Mouse (Mus musculus): ENCODE measurements around the gene Ift20.
"Not testable (repeated sequence)": the region's sequence is repeated elsewhere in the genome, so short reads cannot be mapped to it uniquely, and the experiment has no call there.

Ift20 gene

DNA sequence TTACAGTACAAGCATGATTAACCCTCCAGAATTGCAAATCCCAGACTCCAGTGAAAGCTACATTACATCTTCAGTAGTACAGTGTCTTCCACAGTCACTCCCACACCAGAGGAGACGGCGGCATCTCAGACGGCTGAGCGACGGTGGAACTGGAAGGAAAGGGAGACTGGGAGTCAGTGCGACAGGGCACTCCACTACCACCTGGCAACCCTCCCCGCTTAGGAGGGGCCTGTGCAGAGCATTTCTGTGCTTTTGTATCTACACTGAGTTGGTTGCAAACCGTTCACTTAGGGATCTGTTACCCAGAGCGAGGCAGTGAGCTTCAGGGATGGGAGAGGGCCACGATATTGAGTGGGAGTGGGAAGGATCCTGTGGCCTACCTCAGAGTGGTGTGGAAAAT is 32.7 kb downstream of the Ift20 start:
- DNase-seq (ENCODE audit: low spot score), result no peak

DNA sequence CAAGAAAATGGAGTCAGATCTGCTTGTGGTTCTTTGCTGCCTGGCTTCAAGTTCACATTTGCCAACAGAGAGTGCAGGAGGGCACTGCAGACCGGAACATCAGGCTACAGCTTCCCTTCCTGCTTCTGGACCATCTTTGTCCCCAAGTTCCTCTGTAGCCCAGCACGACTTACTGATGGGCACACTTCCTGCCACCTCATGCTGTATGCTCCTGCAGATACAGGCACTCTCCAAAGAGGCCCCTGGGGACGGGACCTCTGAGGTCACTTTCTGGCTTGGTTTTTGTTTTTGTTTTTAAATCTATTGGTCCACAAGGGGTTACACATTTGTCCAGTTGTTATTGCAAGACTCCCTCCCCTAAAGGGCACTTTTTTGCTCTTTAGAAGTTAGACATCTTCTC is 33.6 kb downstream of the Ift20 start:
- DNase-seq (ENCODE audit: low spot score), result no peak

DNA sequence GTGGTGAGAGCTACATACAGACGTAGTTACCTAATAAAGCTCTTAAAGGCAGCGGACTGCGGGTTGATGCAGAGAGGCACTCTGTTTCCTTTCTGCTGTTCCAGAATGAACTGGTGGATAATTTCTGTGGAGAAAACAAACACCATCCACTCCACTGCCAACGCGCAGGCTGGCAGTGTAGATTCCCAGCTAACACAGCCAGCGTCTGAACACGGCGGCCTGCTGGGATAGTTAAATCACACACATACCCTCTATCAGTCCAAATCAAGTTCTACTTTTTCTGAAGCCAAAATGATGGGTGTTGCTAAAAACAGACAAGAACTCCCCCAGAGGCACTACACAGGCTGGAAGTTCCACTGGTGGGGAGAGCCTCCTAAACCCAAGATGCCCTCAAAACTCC is 35.3 kb downstream of the Ift20 start:
- no peak for DNase-seq (ENCODE audit: low spot score)

DNA sequence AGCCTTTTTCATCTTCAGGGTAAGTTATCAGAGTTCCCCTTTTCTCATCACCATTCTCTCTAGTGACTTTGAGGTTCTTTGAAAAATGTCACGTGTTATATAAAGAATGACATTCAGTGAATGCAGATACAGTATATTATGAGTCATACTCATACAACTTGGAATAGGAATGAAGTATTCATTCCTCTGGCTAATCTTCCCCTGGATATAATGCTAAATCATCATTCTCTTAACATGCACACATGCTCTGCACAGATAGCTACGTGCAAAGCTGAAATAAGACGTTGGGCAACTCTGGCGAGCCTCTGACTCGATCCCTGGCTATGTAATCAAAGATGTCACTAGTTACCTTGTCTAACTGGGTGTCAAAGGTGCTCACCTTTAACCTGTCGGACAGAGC is 35.7 kb downstream of the Ift20 start:
- no peak for DNase-seq (ENCODE audit: low spot score)

DNA sequence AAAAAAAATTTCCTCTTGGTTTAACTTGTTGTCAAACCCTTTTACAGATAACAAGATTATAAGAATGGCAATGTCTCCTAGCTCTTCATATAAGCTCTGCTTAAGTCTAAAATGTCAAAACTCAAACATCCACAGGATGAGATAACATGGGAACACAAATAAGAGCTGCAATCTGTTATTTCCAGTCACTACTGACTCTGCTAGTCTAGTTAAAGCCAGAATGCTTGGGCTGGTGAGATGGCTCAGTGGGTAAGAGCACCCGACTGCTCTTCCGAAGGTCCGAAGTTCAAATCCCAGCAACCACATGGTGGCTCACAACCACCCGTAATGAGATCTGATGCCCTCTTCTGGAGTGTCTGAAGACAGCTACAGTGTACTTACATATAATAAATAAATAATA is 37.9 kb downstream of the Ift20 start:
- not testable (repeated sequence) for DNase-seq (ENCODE audit: low spot score)

DNA sequence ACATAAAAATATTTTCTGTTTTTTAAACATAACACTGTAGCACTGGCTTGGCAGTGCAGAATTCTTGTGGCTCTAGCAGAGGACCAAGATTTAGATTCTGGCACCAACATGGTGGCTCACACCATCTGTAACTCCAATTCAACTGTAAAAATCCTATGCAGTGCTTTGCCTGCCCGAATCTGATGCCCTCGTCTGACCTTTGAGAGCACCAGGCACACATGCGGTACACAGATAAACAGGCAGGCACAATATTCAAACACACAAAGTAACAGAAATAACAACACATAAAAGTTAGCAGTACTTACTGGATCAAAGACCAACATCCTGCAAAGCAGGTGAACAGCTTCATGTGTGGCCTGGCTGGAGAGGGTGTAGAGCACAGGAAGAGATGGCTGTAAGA is 38.4 kb downstream of the Ift20 start:
- no peak for DNase-seq (ENCODE audit: low spot score)

DNA sequence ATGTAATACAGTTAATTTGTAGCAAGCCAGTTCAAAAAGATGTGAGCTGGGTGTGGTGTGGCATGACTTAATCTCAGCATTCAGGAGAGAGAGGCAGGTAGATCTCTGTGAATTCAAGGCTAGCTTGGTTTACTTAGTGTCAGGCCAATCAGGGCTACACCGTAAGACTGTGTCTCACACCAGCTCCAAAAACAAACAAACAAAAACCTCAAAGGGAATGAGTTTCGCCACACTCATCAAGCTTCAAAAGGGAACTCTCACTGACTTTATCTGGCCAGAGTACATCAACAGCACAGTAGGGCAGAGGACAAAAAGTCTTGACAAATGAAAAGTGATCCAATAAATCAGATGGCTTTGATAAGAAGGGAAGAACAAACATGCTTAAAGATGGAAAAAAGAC is 38.8 kb downstream of the Ift20 start:
- DNase-seq (ENCODE audit: low spot score), result no peak

DNA sequence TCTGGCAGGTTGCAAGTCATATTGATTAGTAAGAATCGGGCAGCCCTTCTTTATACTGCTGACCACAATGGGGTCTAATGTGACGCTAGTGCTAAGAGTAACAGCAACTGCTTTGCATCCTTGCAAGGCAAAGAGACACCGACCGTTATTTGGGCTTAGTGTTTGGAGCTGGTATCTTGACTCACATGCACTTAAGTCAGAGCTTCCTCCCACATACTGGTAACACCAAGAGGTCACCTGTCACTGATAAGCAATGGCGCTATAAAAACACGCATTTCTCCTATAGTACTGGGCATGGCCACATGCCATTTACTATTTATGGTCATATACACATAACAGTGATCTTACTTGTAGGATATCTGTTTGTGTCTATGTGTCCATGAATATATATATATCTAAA is 46.7 kb downstream of the Ift20 start:
- DNase-seq (ENCODE audit: low spot score), result no peak

DNA sequence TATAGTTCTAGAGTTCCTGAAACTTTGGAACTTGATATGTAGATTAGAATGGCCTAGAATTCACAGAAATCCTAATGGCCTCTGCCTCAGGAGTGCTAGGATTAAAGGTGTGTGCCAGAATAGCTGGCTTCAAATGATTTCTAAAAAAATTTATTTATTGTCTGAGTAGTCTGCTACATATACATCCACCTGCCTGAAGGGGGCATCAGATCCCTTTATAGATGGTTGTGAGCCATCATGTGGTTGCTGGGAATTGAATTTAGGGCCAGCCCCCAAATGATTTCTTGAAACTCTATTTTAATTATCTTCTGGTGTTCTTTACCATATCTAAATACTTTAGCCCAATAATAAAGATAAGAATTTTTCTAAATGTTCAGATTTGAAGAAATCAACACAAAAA is 49.9 kb downstream of the Ift20 start:
- no peak for DNase-seq (ENCODE audit: low spot score)

DNA sequence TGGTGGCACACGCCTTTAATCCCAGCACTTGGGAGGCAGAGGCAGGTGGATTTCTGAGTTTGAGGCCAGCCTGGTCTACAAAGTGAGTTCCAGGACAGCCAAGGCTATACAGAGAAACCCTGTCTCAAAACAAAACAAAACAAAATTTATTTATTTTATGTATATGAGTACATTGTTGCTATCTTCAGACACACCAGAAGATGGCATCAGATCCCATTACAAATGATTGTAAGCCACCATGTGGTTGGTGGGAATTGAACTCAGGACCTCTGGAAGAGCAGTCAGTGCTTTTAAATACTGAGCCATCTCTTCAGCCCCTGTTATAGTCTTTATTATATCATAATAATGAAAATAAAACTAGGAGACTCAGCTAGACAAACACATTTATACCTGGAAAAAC is 51.5 kb downstream of the Ift20 start:
- DNase-seq (ENCODE audit: low spot score), result not testable (repeated sequence)

All from urinary bladder, postnatal 10 days (tissue).